Mouse (Mus musculus) forebrain, embryonic 14.5 days (tissue): ENCODE measurements around the gene Eif3k. TPM values are rescaled to one million over a fixed set of nuclear protein-coding genes. Genes with fewer than 3 reads are reported as not detected.

Experiments used
- ATAC-seq: fragments of 200-750 bp; cut with Nextera tagmentation; 2 replicates; pipeline ENCODE4 v1.8.0; 2017; ENCODE audit warnings: mild to moderate bottlenecking, moderate library complexity
- DNase-seq: peaks from one replicate; pipeline ENCODE4 v3.0.0-alpha.2; 2015; ENCODE audit warnings: low spot score
- H3K27ac ChIP-seq: fragments of 300-500 bp; sonication (generic); 2 replicates; pipeline ENCODE4 v1.5.1; 2014; ENCODE audit warnings: low read depth, mild to moderate bottlenecking, control low read depth, low read length, moderate library complexity
- H3K27me3 ChIP-seq: fragments of 300-500 bp; sonication (generic); replicated peaks from 2 replicates; pipeline ENCODE4 v1.6.1; 2014; ENCODE audit warnings: low read length, control low read depth, mixed read lengths; ENCODE audit not compliant: control insufficient read depth, insufficient read depth
- H3K36me3 ChIP-seq: fragments of 300-500 bp; sonication (generic); 2 replicates; pipeline ENCODE4 v1.6.1; 2014; ENCODE audit warnings: low read length, control low read depth; ENCODE audit not compliant: control insufficient read depth, insufficient read depth
- H3K4me1 ChIP-seq: fragments of 300-500 bp; sonication (generic); 2 replicates; pipeline ENCODE4 v1.6.1; 2014; ENCODE audit warnings: antibody characterized with exemption, low read length, control low read depth; ENCODE audit not compliant: control insufficient read depth, insufficient read depth
- H3K4me2 ChIP-seq: fragments of 300-500 bp; sonication (generic); 2 replicates; pipeline ENCODE4 v1.6.1; 2014; ENCODE audit warnings: mild to moderate bottlenecking, control low read depth, low read length
- H3K4me3 ChIP-seq: fragments of 300-500 bp; sonication (generic); 2 replicates; pipeline ENCODE4 v1.5.1; 2014; ENCODE audit warnings: low read depth, low read length, control low read depth
- H3K9ac ChIP-seq: fragments of 300-500 bp; sonication (generic); 2 replicates; pipeline ENCODE4 v1.6.1; 2014; ENCODE audit warnings: mild to moderate bottlenecking, low read length, control low read depth, moderate library complexity
- H3K9me3 ChIP-seq: fragments of 300-500 bp; sonication (generic); replicated peaks from 2 replicates; pipeline ENCODE4 v1.6.1; 2016; ENCODE audit warnings: low read length, control low read depth, mixed read lengths; ENCODE audit not compliant: control insufficient read depth
- WGBS: fragments of 180-500 bp; shearing (Covaris S2); extraction: QIAGEN DNeasy Blood & Tissue Kit; methylation state at CpG from one replicate; pipeline ENCODE4 v1.1.7; 2014; 5-methylcytosine and 5-hydroxymethylcytosine counted together
- polyA plus RNA-seq: library from polyadenylated mRNA; unstranded; fragments of >200 nt; fragmentation: Nextera tagmentation; extraction: Ambion mirVana; gene quantifications from 2 replicates; pipeline ENCODE4 v1.2.1, GENCODE M21; 2014

Gene Eif3k
- polyA plus RNA-seq, result 345 and 412 TPM in 2 replicates

GRCm38 (mm10) chr7:28981651-28982273, at the start of gene Eif3k, which contains the start of gene Map4k1:
TSS of gene Eif3k (minus strand) at chr7:28981864.
TSS of gene Map4k1 (plus strand) at chr7:28982050.
- peaks cover 9% of the 10 kb centered on the region for H3K4me1 ChIP-seq
- peak within 1 kb of the TSS; percentile 82 for H3K9ac ChIP-seq
- peaks cover 28% of the 10 kb centered on the region for H3K36me3 ChIP-seq
- peak within 1 kb of the TSS; percentile 55; the same call in 1 of the 2 replicates for H3K27ac ChIP-seq
- H3K4me3 ChIP-seq, result peak within 1 kb of the TSS; percentile 78
- no peaks in the 10 kb centered on the region for H3K27me3 ChIP-seq
- under 1% methylated on average over 36 of the region's 36 CpGs for WGBS
- no peaks in the 10 kb centered on the region for H3K9me3 ChIP-seq
- DNase-seq (peak; percentile 100), ATAC-seq (peak; percentile 98)
- H3K4me2 ChIP-seq, result peak within 1 kb of the TSS; percentile 96

GRCm38 (mm10) chr7:29029690-29030656, 48.3 kb upstream of the Eif3k start:
- H3K9ac ChIP-seq, result no peak overlapping the region
- WGBS, result 91% methylated on average over 14 of the region's 14 CpGs
- H3K4me2 ChIP-seq, result no peak overlapping the region
- no peaks in the 10 kb centered on the region for H3K27me3 ChIP-seq
- H3K36me3 ChIP-seq, result no peaks in the 10 kb centered on the region
- ATAC-seq, result no peak
- no peak for DNase-seq
- H3K27ac ChIP-seq, result no peak overlapping the region
- H3K4me1 ChIP-seq, result no peaks in the 10 kb centered on the region
- H3K4me3 ChIP-seq, result no peak overlapping the region
- H3K9me3 ChIP-seq, result no peaks in the 10 kb centered on the region

- H3K9me3 ChIP-seq, result no peaks in the 10 kb centered on the region
- DNase-seq (no peak), ATAC-seq (no peak)
- 85% methylated on average over 6 of the region's 6 CpGs for WGBS
- no peaks in the 10 kb centered on the region for H3K27me3 ChIP-seq
- H3K4me1 ChIP-seq, result no peaks in the 10 kb centered on the region
- no peaks in the 10 kb centered on the region for H3K36me3 ChIP-seq
- no peak overlapping the region for H3K4me2 ChIP-seq
- H3K4me3 ChIP-seq, result no peak overlapping the region
- no peak overlapping the region for H3K9ac ChIP-seq
- no peak overlapping the region for H3K27ac ChIP-seq
Measured at GRCm38 (mm10) chr7:29028761-29029160, 47.1 kb upstream of the Eif3k start.

GRCm38 (mm10) chr7:29026811-29027210, 45.1 kb upstream of the Eif3k start:
- H3K4me1 ChIP-seq, result no peaks in the 10 kb centered on the region
- H3K4me2 ChIP-seq, result no peak overlapping the region
- no peak overlapping the region for H3K27ac ChIP-seq
- 64% methylated on average over 4 of the region's 4 CpGs for WGBS
- no peak overlapping the region for H3K9ac ChIP-seq
- H3K27me3 ChIP-seq, result no peaks in the 10 kb centered on the region
- H3K4me3 ChIP-seq, result no peak overlapping the region
- no peak for ATAC-seq
- no peaks in the 10 kb centered on the region for H3K9me3 ChIP-seq
- no peak for DNase-seq
- no peaks in the 10 kb centered on the region for H3K36me3 ChIP-seq

- no peak overlapping the region for H3K4me2 ChIP-seq
- H3K9ac ChIP-seq, result no peak overlapping the region
- H3K27ac ChIP-seq, result no peak overlapping the region
- no peaks in the 10 kb centered on the region for H3K9me3 ChIP-seq
- H3K4me1 ChIP-seq, result no peaks in the 10 kb centered on the region
- no peaks in the 10 kb centered on the region for H3K36me3 ChIP-seq
- DNase-seq (no peak), ATAC-seq (no peak)
- H3K27me3 ChIP-seq, result no peaks in the 10 kb centered on the region
- WGBS, result 92% methylated on average over 5 of the region's 5 CpGs
- H3K4me3 ChIP-seq, result no peak overlapping the region
Measured at GRCm38 (mm10) chr7:29026195-29026594, 44.5 kb upstream of the Eif3k start.

- H3K9me3 ChIP-seq, result no peaks in the 10 kb centered on the region
- ATAC-seq (no peak), DNase-seq (no peak)
- H3K4me1 ChIP-seq, result no peaks in the 10 kb centered on the region
- no peaks in the 10 kb centered on the region for H3K36me3 ChIP-seq
- 86% methylated on average over 7 of the region's 7 CpGs for WGBS
- no peak overlapping the region for H3K4me3 ChIP-seq
- peaks cover 3% of the 10 kb centered on the region for H3K27me3 ChIP-seq
- H3K4me2 ChIP-seq, result no peak overlapping the region
- H3K27ac ChIP-seq, result no peak overlapping the region
- H3K9ac ChIP-seq, result no peak overlapping the region
Measured at GRCm38 (mm10) chr7:29025566-29025965, 43.9 kb upstream of the Eif3k start.

GRCm38 (mm10) chr7:29023514-29023913, 41.9 kb upstream of the Eif3k start:
- Histone ChIP-seq H3K9ac (no peak overlapping the region), H3K4me2 (no peak overlapping the region), H3K4me3 (no peak overlapping the region), H3K27me3 (peaks cover 22% of the 10 kb centered on the region), H3K4me1 (no peaks in the 10 kb centered on the region; the same call in 1 of the 2 replicates), H3K9me3 (no peaks in the 10 kb centered on the region), H3K27ac (no peak overlapping the region), H3K36me3 (no peaks in the 10 kb centered on the region)
- WGBS, result 93% methylated on average over 8 of the region's 8 CpGs
- ATAC-seq, result no peak
- DNase-seq, result no peak

- no peaks in the 10 kb centered on the region for H3K9me3 ChIP-seq
- ATAC-seq, result no peak
- 91% methylated on average over 8 of the region's 8 CpGs for WGBS
- no peak overlapping the region for H3K27ac ChIP-seq
- no peak for DNase-seq
- H3K4me3 ChIP-seq, result no peak overlapping the region
- no peak overlapping the region for H3K4me2 ChIP-seq
- H3K36me3 ChIP-seq, result no peaks in the 10 kb centered on the region
- H3K27me3 ChIP-seq, result peaks cover 31% of the 10 kb centered on the region
- no peaks in the 10 kb centered on the region; the same call in 1 of the 2 replicates for H3K4me1 ChIP-seq
- no peak overlapping the region for H3K9ac ChIP-seq
Measured at GRCm38 (mm10) chr7:29022479-29022878, 40.8 kb upstream of the Eif3k start.
